Mouse (Mus musculus) liver, embryonic 11.5 days (tissue): Measurements from ENCODE around the gene Ap1s1. TPM values are rescaled to one million over a fixed set of nuclear protein-coding genes. Genes with fewer than 3 reads are reported as not detected.

Experiments
- ATAC-seq: fragments of 200-750 bp; cut with Nextera tagmentation; replicated peaks from 2 replicates; pipeline ENCODE4 v1.8.0; 2017; ENCODE audit warnings: moderate number of reproducible peaks, mild to moderate bottlenecking, moderate TSS enrichment, moderate library complexity; ENCODE audit not compliant: low FRiP score
- DNase-seq: peaks from one replicate; pipeline ENCODE4 v3.0.0-alpha.2; 2017; ENCODE audit warnings: low spot score
- H3K27ac ChIP-seq: fragments of 300-500 bp; sonication (generic); 2 replicates; pipeline ENCODE4 v1.5.1; 2014; ENCODE audit warnings: mild to moderate bottlenecking, low read depth, low read length, control low read depth
- H3K27me3 ChIP-seq: fragments of 300-500 bp; sonication (generic); replicated peaks from 2 replicates; pipeline ENCODE4 v1.6.1; 2014; ENCODE audit warnings: low read length, mixed read lengths; ENCODE audit not compliant: control insufficient read depth, insufficient read depth
- H3K36me3 ChIP-seq: fragments of 300-500 bp; sonication (generic); 2 replicates; pipeline ENCODE4 v1.6.1; 2014; ENCODE audit warnings: mild to moderate bottlenecking, low read length, moderate library complexity, mixed read lengths; ENCODE audit not compliant: control insufficient read depth, insufficient read depth
- H3K4me1 ChIP-seq: fragments of 300-500 bp; sonication (generic); replicated peaks from 2 replicates; pipeline ENCODE4 v1.6.1; 2014; ENCODE audit warnings: low read length, mixed read lengths; ENCODE audit not compliant: control insufficient read depth, insufficient read depth
- H3K4me2 ChIP-seq: fragments of 300-500 bp; sonication (generic); 2 replicates; pipeline ENCODE4 v1.6.1; 2014; ENCODE audit warnings: mild to moderate bottlenecking, control low read depth, moderate library complexity
- H3K4me3 ChIP-seq: fragments of 300-500 bp; sonication (generic); 2 replicates; pipeline ENCODE4 v1.5.1; 2014; ENCODE audit warnings: low read depth, low read length, control low read depth
- H3K9ac ChIP-seq: fragments of 300-500 bp; sonication (generic); 2 replicates; pipeline ENCODE4 v1.6.1; 2014; ENCODE audit warnings: low read depth, low read length, control low read depth
- H3K9me3 ChIP-seq: fragments of 300-500 bp; sonication (generic); 2 replicates; pipeline ENCODE4 v1.6.1; 2016; ENCODE audit warnings: low read length, inconsistent platforms, mixed read lengths; ENCODE audit not compliant: control insufficient read depth
- WGBS: fragments of 180-500 bp; shearing (Covaris S2); extraction: QIAGEN DNeasy Blood & Tissue Kit; methylation state at CpG from one replicate; pipeline ENCODE4 v1.1.7; 2014; 5-methylcytosine and 5-hydroxymethylcytosine counted together
- polyA plus RNA-seq: library from polyadenylated mRNA; unstranded; fragments of >200 nt; fragmentation: Nextera tagmentation; extraction: Ambion mirVana; gene quantifications from 2 replicates; pipeline ENCODE4 v1.2.1, GENCODE M21; 2014

Gene Ap1s1
- polyA plus RNA-seq, 1 experiment from 2014 or later, result 163 TPM

GRCm38 (mm10) chr5:137032641-137033074 is 13.3 kb downstream of the Ap1s1 start:
- H3K4me3 ChIP-seq, result peak overlapping the region; percentile 56
- DNase-seq (peak; percentile 95), ATAC-seq (peak; percentile 86)
- H3K4me2 ChIP-seq, result peak overlapping the region; percentile 98
- H3K9me3 ChIP-seq, result no peaks in the 10 kb centered on the region
- under 1% methylated on average over 48 of the region's 49 CpGs for WGBS
- H3K27me3 ChIP-seq, result peaks cover 51% of the 10 kb centered on the region
- H3K27ac ChIP-seq, result no peak overlapping the region
- H3K36me3 ChIP-seq, result peaks cover 4% of the 10 kb centered on the region; the same call in 1 of the 2 replicates
- peak overlapping the region; percentile 59; the same call in 1 of the 2 replicates for H3K9ac ChIP-seq
- peaks cover 23% of the 10 kb centered on the region for H3K4me1 ChIP-seq

DNA sequence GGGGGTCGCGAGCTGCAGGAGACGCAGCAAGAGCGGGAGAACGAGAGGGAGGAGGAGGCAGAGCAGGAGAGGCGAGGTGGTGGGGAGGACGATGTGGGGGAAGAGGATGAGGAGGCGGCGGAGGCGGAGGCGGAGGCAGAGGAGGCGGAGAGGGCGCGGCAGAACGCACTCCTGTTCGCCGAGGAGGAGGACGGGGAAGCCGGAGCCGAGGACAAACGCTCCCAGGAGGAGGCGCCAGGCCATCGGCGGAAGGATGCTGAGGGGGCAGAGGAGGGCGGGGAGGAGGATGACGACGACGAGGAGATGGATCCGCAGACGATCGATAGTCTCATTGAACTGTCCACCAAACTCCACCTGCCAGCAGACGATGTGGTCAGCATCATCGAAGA is 13.9 kb downstream of the Ap1s1 start:
- H3K9ac ChIP-seq, result no peak overlapping the region
- H3K9me3 ChIP-seq, result no peaks in the 10 kb centered on the region
- DNase-seq (peak; percentile 48), ATAC-seq (no peak)
- H3K27me3 ChIP-seq, result peaks cover 56% of the 10 kb centered on the region
- H3K36me3 ChIP-seq, result no peaks in the 10 kb centered on the region; the same call in 1 of the 2 replicates
- H3K27ac ChIP-seq, result no peak overlapping the region
- WGBS, result under 1% methylated on average over 33 of the region's 33 CpGs
- peak overlapping the region; percentile 56 for H3K4me3 ChIP-seq
- H3K4me2 ChIP-seq, result peak overlapping the region; percentile 98
- peaks cover 23% of the 10 kb centered on the region for H3K4me1 ChIP-seq

GRCm38 (mm10) chr5:137031076-137032032 is 14.6 kb downstream of the Ap1s1 start:
- WGBS, result 3% methylated on average over 78 of the region's 78 CpGs
- peaks cover 63% of the 10 kb centered on the region for H3K27me3 ChIP-seq
- H3K4me2 ChIP-seq, result peak overlapping the region; percentile 98
- no peak for ATAC-seq
- H3K4me1 ChIP-seq, result peaks cover 23% of the 10 kb centered on the region
- no peaks in the 10 kb centered on the region; the same call in 1 of the 2 replicates for H3K36me3 ChIP-seq
- H3K27ac ChIP-seq, result no peak overlapping the region
- DNase-seq, result peak; percentile 50
- peak overlapping the region; percentile 56 for H3K4me3 ChIP-seq
- H3K9ac ChIP-seq, result no peak overlapping the region
- no peaks in the 10 kb centered on the region for H3K9me3 ChIP-seq

- H3K9me3 ChIP-seq, result no peaks in the 10 kb centered on the region
- H3K27me3 ChIP-seq, result peaks cover 72% of the 10 kb centered on the region
- H3K9ac ChIP-seq, result no peak overlapping the region
- no peak for DNase-seq
- H3K4me2 ChIP-seq, result peak overlapping the region; percentile 80
- H3K27ac ChIP-seq, result no peak overlapping the region
- 16% methylated on average over 22 of the region's 22 CpGs for WGBS
- 0 out of 2 replicates have a peak overlapping the region, but pooled peaks have one; percentile 46 for H3K4me3 ChIP-seq
- ATAC-seq, result no peak
- no peaks in the 10 kb centered on the region; the same call in 1 of the 2 replicates for H3K36me3 ChIP-seq
- peaks cover 23% of the 10 kb centered on the region for H3K4me1 ChIP-seq
Measured at GRCm38 (mm10) chr5:137030416-137030810, 15.5 kb downstream of the Ap1s1 start.

DNA sequence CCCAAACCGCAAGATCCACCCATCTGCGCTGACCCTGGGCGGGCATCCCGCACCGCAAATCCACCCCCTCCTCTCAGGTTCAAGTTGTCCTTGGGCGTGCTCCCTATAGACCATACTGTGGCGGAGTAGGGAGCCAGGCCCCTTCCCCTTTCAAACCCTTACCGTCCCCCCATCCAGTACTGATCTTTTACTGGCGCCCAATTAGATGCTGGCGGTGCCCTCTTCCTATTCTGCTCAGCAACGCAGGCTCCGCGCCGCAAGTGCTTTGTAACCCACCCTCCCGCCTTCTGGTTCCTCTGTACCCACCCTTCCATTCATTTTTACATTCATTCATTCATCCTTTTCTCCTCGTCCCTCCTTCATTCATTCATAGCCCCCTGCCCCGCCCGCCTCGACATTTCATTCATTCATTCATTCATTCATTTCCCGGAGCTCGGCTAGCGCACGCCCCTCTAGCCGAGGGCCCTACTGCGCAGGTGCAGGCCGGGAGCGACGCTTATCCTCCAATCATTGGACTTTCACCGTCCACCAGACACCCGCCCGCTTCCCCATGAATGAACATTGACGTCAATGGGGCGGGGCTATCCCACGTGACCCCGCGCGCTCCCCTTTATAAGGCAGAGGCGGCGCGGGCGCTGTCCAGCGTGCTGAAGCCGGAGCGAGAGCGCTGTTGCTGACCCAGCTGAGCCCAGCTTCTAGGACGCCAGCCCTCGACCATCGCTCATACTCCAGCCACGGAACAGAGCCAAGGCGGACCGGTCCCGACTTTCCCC is 16.1 kb downstream of the Ap1s1 start:
- ATAC-seq, result peak; percentile 78
- WGBS, result under 1% methylated on average over 52 of the region's 52 CpGs
- no peak overlapping the region for H3K9ac ChIP-seq
- peaks cover 23% of the 10 kb centered on the region for H3K4me1 ChIP-seq
- peaks cover 78% of the 10 kb centered on the region for H3K27me3 ChIP-seq
- H3K9me3 ChIP-seq, result no peaks in the 10 kb centered on the region
- H3K36me3 ChIP-seq, result no peaks in the 10 kb centered on the region; the same call in 1 of the 2 replicates
- H3K27ac ChIP-seq, result no peak overlapping the region
- peak overlapping the region; percentile 80 for H3K4me2 ChIP-seq
- DNase-seq, result peak; percentile 99
- peak overlapping the region; percentile 46 for H3K4me3 ChIP-seq

GRCm38 (mm10) chr5:137029273-137029585 is 16.7 kb downstream of the Ap1s1 start:
- Histone ChIP-seq H3K27ac (no peak overlapping the region), H3K4me2 (peak overlapping the region; percentile 80), H3K4me3 (peak overlapping the region; percentile 46), H3K9ac (no peak overlapping the region), H3K4me1 (peaks cover 23% of the 10 kb centered on the region), H3K27me3 (peaks cover 84% of the 10 kb centered on the region), H3K36me3 (no peaks in the 10 kb centered on the region), H3K9me3 (no peaks in the 10 kb centered on the region)
- WGBS, result 3% methylated on average over 8 of the region's 8 CpGs
- DNase-seq (no peak), ATAC-seq (no peak)

- peaks cover 23% of the 10 kb centered on the region for H3K4me1 ChIP-seq
- 5% methylated on average over 27 of the region's 29 CpGs for WGBS
- peak overlapping the region; percentile 5; the same call in 1 of the 2 replicates for H3K4me3 ChIP-seq
- ATAC-seq (no peak), DNase-seq (no peak)
- no peak overlapping the region for H3K9ac ChIP-seq
- no peak overlapping the region for H3K27ac ChIP-seq
- H3K9me3 ChIP-seq, result no peaks in the 10 kb centered on the region
- no peaks in the 10 kb centered on the region for H3K36me3 ChIP-seq
- peak overlapping the region; percentile 80 for H3K4me2 ChIP-seq
- H3K27me3 ChIP-seq, result peaks cover 84% of the 10 kb centered on the region
Measured at GRCm38 (mm10) chr5:137028561-137029272, 17.2 kb downstream of the Ap1s1 start.

- DNase-seq (no peak), ATAC-seq (no peak)
- H3K27ac ChIP-seq, result no peak within 1 kb of the TSS
- peaks cover 6% of the 10 kb centered on the region for H3K4me1 ChIP-seq
- no peaks in the 10 kb centered on the region for H3K36me3 ChIP-seq
- H3K9me3 ChIP-seq, result no peaks in the 10 kb centered on the region
- 20% methylated on average over 4 of the region's 4 CpGs for WGBS
- H3K9ac ChIP-seq, result no peak within 1 kb of the TSS
- no peak within 1 kb of the TSS for H3K4me3 ChIP-seq
- no peak within 1 kb of the TSS; the same call in 1 of the 2 replicates for H3K4me2 ChIP-seq
- peaks cover 67% of the 10 kb centered on the region for H3K27me3 ChIP-seq
Measured at GRCm38 (mm10) chr5:137026092-137026491, 19.8 kb downstream of the Ap1s1 start, which contains the start of gene Vgf. Gene Vgf, plus strand, starts transcription at chr5:137026392.
